Mouse (Mus musculus) urinary bladder, adult 18-20 months (tissue): ENCODE measurements around the gene Atp5j.

Source experiments
- DNase-seq, 2 experiments: peaks; one replicate each; pipeline ENCODE4 v3.0.0; 2022; ENCODE audit warnings: low spot score in 2 of 2, mixed read lengths in 2 of 2

The Atp5j gene

GRCm38 (mm10) chr16:84807874-84808273 lies 27.6 kb downstream of the Atp5j start:
- DNase-seq: no peak

- no peak for DNase-seq
These were observed 29.2 kb downstream of the Atp5j start for GRCm38 (mm10) chr16:84806175-84806574.

- DNase-seq: no peak
These were observed 30.6 kb downstream of the Atp5j start for GRCm38 (mm10) chr16:84804866-84805265.

- no peak for DNase-seq
These were observed 33.2 kb downstream of the Atp5j start for GRCm38 (mm10) chr16:84802217-84802616.

- DNase-seq: no peak
These were observed 35.4 kb downstream of the Atp5j start for GRCm38 (mm10) chr16:84800038-84800437.

GRCm38 (mm10) chr16:84796678-84797077 lies 38.7 kb downstream of the Atp5j start:
- DNase-seq: no peak

GRCm38 (mm10) chr16:84795337-84795736 lies 40.1 kb downstream of the Atp5j start:
- DNase-seq: no peak

GRCm38 (mm10) chr16:84793401-84793800 lies 42.0 kb downstream of the Atp5j start:
- no peak for DNase-seq

- DNase-seq: no peak
These were observed 44.7 kb downstream of the Atp5j start for GRCm38 (mm10) chr16:84790595-84791165.

- no peak for DNase-seq
These were observed 50.5 kb downstream of the Atp5j start for GRCm38 (mm10) chr16:84784966-84785365.

- no peak for DNase-seq
These were observed 52.1 kb downstream of the Atp5j start for GRCm38 (mm10) chr16:84783279-84783678.

GRCm38 (mm10) chr16:84779718-84780117 lies 55.7 kb downstream of the Atp5j start:
- DNase-seq: no peak

- no peak for DNase-seq
These were observed 56.4 kb downstream of the Atp5j start for GRCm38 (mm10) chr16:84778861-84779630.

- DNase-seq: no peak
These were observed 57.0 kb downstream of the Atp5j start for GRCm38 (mm10) chr16:84778431-84778830.
